Mouse (Mus musculus): Measurements from ENCODE around the gene Adamtsl2. TPM values are rescaled to one million over a fixed set of nuclear protein-coding genes. Genes with fewer than 3 reads are reported as not detected.

The Adamtsl2 gene
- 12.3 and 13.8 TPM in 2 replicates for polyA plus RNA-seq (2015; fragmentation: Nextera tagmentation; extraction: Ambion mirVana)

DNA sequence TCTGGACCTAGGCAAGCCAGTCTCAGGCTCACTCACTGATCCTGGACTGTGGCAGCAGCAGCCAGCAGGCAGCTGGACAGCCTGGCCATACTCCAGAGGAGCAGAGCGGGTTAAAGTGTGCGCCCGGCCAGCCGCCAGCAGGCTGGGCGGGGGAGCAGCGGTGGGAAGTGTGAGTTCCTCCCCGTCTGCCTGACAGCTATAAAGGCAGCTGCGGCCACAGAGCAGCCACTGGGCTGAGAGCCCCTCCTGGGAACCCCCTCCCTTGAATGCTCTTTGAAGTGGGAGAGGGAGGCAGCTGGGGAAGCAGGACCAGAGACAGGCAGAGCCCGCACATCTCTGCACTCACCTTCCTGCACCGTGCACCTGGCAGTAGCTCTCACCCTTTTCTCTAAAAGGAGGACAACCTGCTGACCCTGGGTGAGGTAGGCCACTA lies at the start of gene Adamtsl2:
Gene Adamtsl2 (plus strand): TSS at position 228 of the 433 bp plus-strand sequence.
- 1% methylated on average over 10 of the region's 10 CpGs for WGBS
- peak within 1 kb of the TSS; percentile 20; the same call in 1 of the 2 replicates for H3K9ac ChIP-seq
- H3K27ac ChIP-seq, result peak within 1 kb of the TSS; percentile 51
- H3K36me3 ChIP-seq, result no peaks in the 10 kb centered on the region
- H3K4me3 ChIP-seq, result peak within 1 kb of the TSS; percentile 28
- peaks cover 50% of the 10 kb centered on the region for H3K4me1 ChIP-seq (replicated peaks)
- peak within 1 kb of the TSS; percentile 51 for H3K4me2 ChIP-seq
- peak; percentile 87 for ATAC-seq (replicated peaks; ENCODE audit: insufficient number of reproducible peaks, insufficient read depth, low FRiP score, low read depth)
- peaks cover 11% of the 10 kb centered on the region for H3K27me3 ChIP-seq
- H3K9me3 ChIP-seq (replicated peaks), result no peaks in the 10 kb centered on the region

DNA sequence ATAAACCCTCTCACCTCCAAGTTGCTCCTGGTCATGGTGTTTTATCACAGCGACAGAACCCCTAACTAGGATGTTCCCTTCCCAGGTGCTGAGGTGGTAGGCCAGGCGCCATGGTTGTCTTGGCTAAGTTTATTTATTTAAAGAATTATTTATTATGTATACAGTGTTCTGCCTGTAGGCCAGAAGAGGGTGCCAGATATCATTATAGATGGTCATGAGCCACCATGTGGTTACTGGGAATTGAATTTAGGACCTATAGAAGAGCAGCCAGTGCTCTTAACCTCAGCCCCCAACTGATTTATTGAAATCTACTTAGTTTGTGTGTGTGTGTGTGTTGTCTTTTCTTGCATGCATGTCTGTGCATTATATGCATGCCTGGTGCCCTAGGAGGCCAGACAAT lies 46.8 kb upstream of the Adamtsl2 start:
- no peaks in the 10 kb centered on the region for H3K9me3 ChIP-seq (replicated peaks)
- 65% methylated on average over 2 of the region's 2 CpGs for WGBS
- no peak for ATAC-seq (replicated peaks; ENCODE audit: insufficient number of reproducible peaks, insufficient read depth, low FRiP score, low read depth)
- H3K4me1 ChIP-seq (replicated peaks), result peaks cover 8% of the 10 kb centered on the region
- no peak overlapping the region for H3K9ac ChIP-seq
- no peaks in the 10 kb centered on the region for H3K36me3 ChIP-seq
- peaks cover 4% of the 10 kb centered on the region for H3K27me3 ChIP-seq
- no peak overlapping the region for H3K27ac ChIP-seq
- H3K4me3 ChIP-seq, result no peak overlapping the region
- H3K4me2 ChIP-seq, result no peak overlapping the region

- WGBS, result 60% methylated on average over 3 of the region's 3 CpGs
- ATAC-seq (replicated peaks; ENCODE audit: insufficient number of reproducible peaks, insufficient read depth, low FRiP score, low read depth), result no peak
- H3K4me2 ChIP-seq, result no peak overlapping the region
- H3K9me3 ChIP-seq (replicated peaks), result no peaks in the 10 kb centered on the region
- H3K4me3 ChIP-seq, result no peak overlapping the region
- 0 out of 2 replicates have a peak, but pooled peaks cover under 1% of the 10 kb centered on the region for H3K4me1 ChIP-seq (replicated peaks)
- no peak overlapping the region for H3K27ac ChIP-seq
- no peaks in the 10 kb centered on the region for H3K36me3 ChIP-seq
- H3K27me3 ChIP-seq, result no peaks in the 10 kb centered on the region; the same call in 1 of the 2 replicates
- H3K9ac ChIP-seq, result no peak overlapping the region
Observed at GRCm38 (mm10) chr2:27036003-27036402, 43.2 kb upstream of the Adamtsl2 start.

- no peak overlapping the region for H3K4me2 ChIP-seq
- H3K4me1 ChIP-seq (replicated peaks), result 0 out of 2 replicates have a peak, but pooled peaks cover 3% of the 10 kb centered on the region
- no peak overlapping the region for H3K9ac ChIP-seq
- WGBS, result 56% methylated on average over 4 of the region's 4 CpGs
- no peak overlapping the region for H3K4me3 ChIP-seq
- H3K27me3 ChIP-seq, result no peaks in the 10 kb centered on the region; the same call in 1 of the 2 replicates
- H3K9me3 ChIP-seq (replicated peaks), result no peaks in the 10 kb centered on the region
- H3K36me3 ChIP-seq, result no peaks in the 10 kb centered on the region
- H3K27ac ChIP-seq, result no peak overlapping the region
- no peak for ATAC-seq (replicated peaks; ENCODE audit: insufficient number of reproducible peaks, insufficient read depth, low FRiP score, low read depth)
Observed at GRCm38 (mm10) chr2:27037008-27037407, 42.2 kb upstream of the Adamtsl2 start.

DNA sequence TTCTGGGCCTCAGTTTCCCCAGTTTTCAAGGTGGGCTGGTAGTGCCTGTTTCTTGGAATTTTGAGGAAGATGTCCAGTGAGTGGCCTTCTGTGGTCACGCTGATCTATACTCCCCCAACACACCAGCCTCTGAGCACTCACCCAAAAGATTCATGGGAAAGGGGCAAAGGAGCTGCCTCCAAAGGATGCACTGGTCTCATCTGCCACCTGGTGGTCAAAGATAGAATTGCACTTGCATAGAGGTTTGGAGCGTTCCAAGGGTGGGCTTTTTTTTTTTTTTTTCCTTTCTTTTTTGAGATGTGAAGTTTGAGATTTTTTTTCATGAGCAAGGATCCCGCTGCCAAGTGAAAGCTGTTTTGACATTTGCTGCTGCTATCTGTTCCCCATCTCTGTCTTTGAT lies 40.6 kb upstream of the Adamtsl2 start:
- no peak for ATAC-seq (replicated peaks; ENCODE audit: insufficient number of reproducible peaks, insufficient read depth, low FRiP score, low read depth)
- H3K9ac ChIP-seq, result no peak overlapping the region
- no peaks in the 10 kb centered on the region; the same call in 1 of the 2 replicates for H3K27me3 ChIP-seq
- no peak overlapping the region for H3K27ac ChIP-seq
- 1% methylated on average over 3 of the region's 3 CpGs for WGBS
- H3K4me2 ChIP-seq, result no peak overlapping the region
- H3K36me3 ChIP-seq, result no peaks in the 10 kb centered on the region
- H3K4me1 ChIP-seq (replicated peaks), result peaks cover 12% of the 10 kb centered on the region
- no peaks in the 10 kb centered on the region for H3K9me3 ChIP-seq (replicated peaks)
- no peak overlapping the region for H3K4me3 ChIP-seq

DNA sequence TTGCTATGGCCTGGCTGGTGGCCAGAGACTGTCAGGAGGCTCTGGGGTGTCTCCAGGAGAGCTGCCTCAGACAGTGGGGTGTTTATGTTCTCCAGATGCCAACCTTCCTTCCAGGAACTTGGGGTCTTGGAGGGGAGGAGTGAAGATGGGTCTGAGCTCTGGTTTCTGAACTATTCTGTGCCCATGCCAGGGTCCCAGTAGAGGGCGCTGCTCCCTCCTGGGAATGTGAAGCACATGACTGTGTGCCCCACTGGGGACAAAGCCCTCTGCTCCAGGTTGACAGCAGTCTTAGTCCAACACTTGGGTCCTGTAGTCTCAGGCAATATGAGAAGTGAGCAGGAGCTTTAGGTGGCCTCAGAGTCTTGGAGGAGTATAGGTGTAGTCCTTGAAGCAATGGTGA lies 39.9 kb upstream of the Adamtsl2 start:
- no peak overlapping the region for H3K4me2 ChIP-seq
- H3K27me3 ChIP-seq, result no peaks in the 10 kb centered on the region; the same call in 1 of the 2 replicates
- no peaks in the 10 kb centered on the region for H3K9me3 ChIP-seq (replicated peaks)
- H3K36me3 ChIP-seq, result no peaks in the 10 kb centered on the region
- no peak overlapping the region for H3K27ac ChIP-seq
- WGBS, result 4% methylated on average over 1 of the region's 1 CpGs
- no peak for ATAC-seq (replicated peaks; ENCODE audit: insufficient number of reproducible peaks, insufficient read depth, low FRiP score, low read depth)
- no peak overlapping the region for H3K9ac ChIP-seq
- H3K4me3 ChIP-seq, result no peak overlapping the region
- H3K4me1 ChIP-seq (replicated peaks), result peaks cover 12% of the 10 kb centered on the region

DNA sequence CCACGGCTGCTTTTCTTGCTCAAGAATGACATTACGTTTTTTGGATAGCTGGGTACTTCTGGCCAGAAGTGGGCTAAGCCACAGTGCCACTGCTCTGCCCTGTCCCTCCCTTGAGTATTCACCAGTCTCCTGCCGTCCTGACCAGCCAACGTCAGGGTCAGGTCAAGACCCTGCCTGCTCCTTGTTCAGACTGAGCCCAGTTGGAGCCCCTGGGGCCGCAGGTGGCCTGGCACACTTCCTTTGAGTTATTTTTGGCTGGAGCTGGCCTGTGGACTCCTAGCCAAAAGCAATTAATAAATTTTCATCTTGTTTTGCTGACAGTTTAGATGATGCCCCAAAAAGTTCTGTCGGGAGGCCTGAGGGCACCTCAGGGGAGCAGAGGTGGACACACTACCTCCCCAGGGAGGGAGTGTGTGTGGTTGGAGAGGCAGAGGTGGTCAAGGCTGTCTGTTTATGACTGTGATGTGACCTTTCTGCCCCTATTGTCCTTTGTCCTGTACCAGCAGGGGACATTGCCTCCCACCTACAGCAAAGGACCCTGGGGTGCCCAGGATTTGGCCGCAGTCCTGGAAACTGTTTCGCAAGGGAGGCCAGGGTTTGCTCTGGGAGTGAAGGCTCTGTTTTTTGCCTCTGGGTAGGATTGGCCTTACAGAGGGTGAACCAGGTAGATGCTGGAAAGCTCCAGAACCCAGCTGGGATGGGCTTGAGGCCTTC lies 36.9 kb upstream of the Adamtsl2 start:
- no peaks in the 10 kb centered on the region for H3K36me3 ChIP-seq
- H3K4me3 ChIP-seq, result no peak overlapping the region
- no peak for ATAC-seq (replicated peaks; ENCODE audit: insufficient number of reproducible peaks, insufficient read depth, low FRiP score, low read depth)
- no peak overlapping the region for H3K27ac ChIP-seq
- no peak overlapping the region for H3K9ac ChIP-seq
- H3K4me1 ChIP-seq (replicated peaks), result peaks cover 12% of the 10 kb centered on the region
- H3K27me3 ChIP-seq, result no peaks in the 10 kb centered on the region
- no peaks in the 10 kb centered on the region for H3K9me3 ChIP-seq (replicated peaks)
- no peak overlapping the region for H3K4me2 ChIP-seq
- 64% methylated on average over 8 of the region's 8 CpGs for WGBS

DNA sequence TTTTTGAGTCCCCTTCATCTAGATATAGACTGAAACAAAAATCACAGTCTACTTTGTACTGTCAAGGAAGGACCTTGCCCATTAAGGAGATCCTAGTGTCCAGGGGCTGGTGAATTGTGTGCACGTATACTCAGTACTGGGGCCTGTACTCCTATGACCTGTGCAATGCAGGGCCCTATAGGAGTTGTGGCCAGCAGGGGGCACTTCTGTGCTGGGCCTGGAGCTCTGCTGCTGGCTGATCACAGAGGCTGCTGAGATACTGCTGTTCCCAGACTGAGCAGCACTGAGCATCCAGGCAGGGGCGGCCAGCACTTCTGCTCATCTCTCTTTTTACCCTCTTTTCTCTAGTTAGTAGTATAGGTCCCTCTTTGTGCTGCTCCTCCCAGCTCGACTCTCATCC lies 35.7 kb upstream of the Adamtsl2 start:
- ATAC-seq (replicated peaks; ENCODE audit: insufficient number of reproducible peaks, insufficient read depth, low FRiP score, low read depth), result peak; percentile 74; the same call in 1 of the 2 replicates
- 30% methylated on average over 3 of the region's 3 CpGs for WGBS
- no peak overlapping the region for H3K4me3 ChIP-seq
- H3K4me1 ChIP-seq (replicated peaks), result peaks cover 12% of the 10 kb centered on the region
- no peak overlapping the region for H3K27ac ChIP-seq
- H3K9ac ChIP-seq, result no peak overlapping the region
- no peaks in the 10 kb centered on the region for H3K36me3 ChIP-seq
- no peaks in the 10 kb centered on the region for H3K27me3 ChIP-seq
- no peak overlapping the region for H3K4me2 ChIP-seq
- H3K9me3 ChIP-seq (replicated peaks), result no peaks in the 10 kb centered on the region

DNA sequence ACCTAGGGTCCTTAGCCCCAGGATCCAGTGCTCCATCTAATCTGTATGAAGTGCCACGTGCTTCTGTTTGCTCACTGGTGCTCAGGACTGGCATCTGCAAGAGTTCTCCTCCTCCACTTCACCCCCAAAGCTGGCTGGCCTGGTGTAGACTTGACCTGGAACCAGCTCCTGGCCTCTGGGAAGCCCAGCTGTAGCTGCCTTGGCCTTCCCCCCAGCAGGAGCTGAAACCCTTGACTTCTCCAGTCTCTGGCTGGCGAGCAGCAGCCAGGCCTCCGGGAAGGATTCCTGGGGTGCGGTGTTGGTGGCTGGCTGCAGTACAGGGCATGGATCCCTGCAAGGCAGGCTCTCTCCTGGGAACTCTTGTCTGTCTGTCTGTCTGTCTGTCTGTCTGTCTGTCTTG lies 35.0 kb upstream of the Adamtsl2 start:
- Histone ChIP-seq H3K4me3 (no peak overlapping the region), H3K9me3 (replicated peaks) (no peaks in the 10 kb centered on the region), H3K9ac (no peak overlapping the region), H3K4me2 (no peak overlapping the region), H3K27ac (no peak overlapping the region), H3K27me3 (no peaks in the 10 kb centered on the region), H3K4me1 (replicated peaks) (peaks cover 12% of the 10 kb centered on the region), H3K36me3 (no peaks in the 10 kb centered on the region)
- ATAC-seq (replicated peaks; ENCODE audit: insufficient number of reproducible peaks, insufficient read depth, low FRiP score, low read depth), result no peak
- WGBS, result 73% methylated on average over 4 of the region's 4 CpGs

DNA sequence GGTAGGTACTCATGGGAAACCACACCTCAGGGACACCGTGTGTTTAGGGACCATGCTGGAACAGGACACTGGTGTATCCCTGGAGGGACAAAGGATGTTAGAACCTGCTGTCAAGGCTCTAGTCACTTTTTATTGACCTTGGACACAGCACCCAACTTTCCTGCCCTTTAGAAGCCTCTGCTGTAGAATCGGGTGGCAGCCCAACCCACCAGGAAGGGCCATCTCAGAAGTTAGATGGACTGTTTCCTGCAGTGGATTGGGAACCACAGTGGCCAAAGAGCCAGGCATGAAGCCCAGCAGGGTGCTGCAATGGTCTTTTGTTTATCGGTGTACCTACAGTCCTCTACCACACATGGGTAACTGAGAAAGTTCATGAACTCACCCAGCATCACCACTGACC lies 34.5 kb upstream of the Adamtsl2 start:
- Histone ChIP-seq H3K4me1 (replicated peaks) (peaks cover 12% of the 10 kb centered on the region), H3K27ac (no peak overlapping the region), H3K27me3 (no peaks in the 10 kb centered on the region), H3K4me3 (no peak overlapping the region), H3K9me3 (replicated peaks) (no peaks in the 10 kb centered on the region), H3K36me3 (no peaks in the 10 kb centered on the region), H3K4me2 (no peak overlapping the region), H3K9ac (no peak overlapping the region)
- 74% methylated on average over 3 of the region's 3 CpGs for WGBS
- ATAC-seq (replicated peaks; ENCODE audit: insufficient number of reproducible peaks, insufficient read depth, low FRiP score, low read depth), result no peak

- ATAC-seq (replicated peaks; ENCODE audit: insufficient number of reproducible peaks, insufficient read depth, low FRiP score, low read depth), result no peak
- Histone ChIP-seq H3K27me3 (no peaks in the 10 kb centered on the region), H3K27ac (no peak overlapping the region), H3K4me2 (no peak overlapping the region), H3K36me3 (no peaks in the 10 kb centered on the region), H3K9ac (no peak overlapping the region), H3K4me1 (replicated peaks) (peaks cover 10% of the 10 kb centered on the region), H3K9me3 (replicated peaks) (no peaks in the 10 kb centered on the region), H3K4me3 (no peak overlapping the region)
- 57% methylated on average over 8 of the region's 8 CpGs for WGBS
Observed at GRCm38 (mm10) chr2:27045979-27046770, 33.0 kb upstream of the Adamtsl2 start.

All from heart, embryonic 15.5 days (tissue).